Mouse (Mus musculus) Patski (cell line): ENCODE data around the gene Calm5. TPM values are rescaled to one million over a fixed set of nuclear protein-coding genes. Genes with fewer than 3 reads are reported as not detected.

Experiments used
- ATAC-seq: fragments of 100-300 bp; one replicate; pipeline ENCODE4 v1.8.0; 2021
- CTCF ChIA-PET: fragments of 350-600 bp; sonication (Branson Sonifier 250); formaldehyde crosslinking; loops from one replicate; lab custom pipeline; 2022; ENCODE audit warnings: inconsistent platforms; lab: Charles Lee
- POLR2A ChIA-PET: fragments of 350-600 bp; sonication (Branson Sonifier 250); formaldehyde crosslinking; loops from one replicate; lab custom pipeline; 2022; ENCODE audit warnings: antibody characterized with exemption, inconsistent platforms; lab: Charles Lee
- DNase-seq: peaks from one replicate; pipeline ENCODE4 v3.0.0-alpha.2; 2011; ENCODE audit warnings: low read depth, low spot score
- H3K27me3 ChIP-seq: fragments of 371-371 bp; one replicate; pipeline ENCODE4 v1.5.1; 2021
- CTCF ChIP-seq: fragments of 100-300 bp; IDR thresholded peaks from one replicate; pipeline ENCODE4 v1.5.1; 2021
- in situ Hi-C: fragments of 300-500 bp; cut with MboI; formaldehyde crosslinking; loops from 3 replicates; pipeline ENCODE4 v1.11.1; 2018; ENCODE audit warnings: low pct_unique_long_range_greater_than_20kb, mixed read lengths
- polyA plus RNA-seq: library from polyadenylated mRNA; unstranded; gene quantifications from one replicate; pipeline ENCODE4 v1.2.3, GENCODE M21; 2021

The Calm5 gene
- polyA plus RNA-seq, 1 experiment from 2014 or later: not detected

DNA sequence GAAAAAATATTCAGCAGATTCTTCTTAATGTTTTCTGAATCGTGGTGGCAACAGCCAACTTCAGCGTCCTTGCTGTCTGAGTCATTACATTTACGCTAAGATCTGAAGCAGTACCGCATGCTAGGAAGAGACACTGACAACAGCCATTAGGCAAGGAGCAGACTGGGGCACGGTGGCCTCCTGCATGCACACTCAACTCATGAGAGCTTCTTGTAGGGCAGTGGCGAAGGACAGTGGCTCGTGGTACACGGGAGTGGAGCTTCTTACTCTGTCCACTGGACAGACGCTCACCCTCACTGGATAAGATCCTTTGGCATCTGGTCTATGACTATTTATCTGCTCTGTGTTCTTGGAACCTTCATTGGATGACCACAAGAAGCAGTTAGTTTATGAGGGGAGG lies 45.3 kb downstream of the Calm5 start:
- no peak for TF ChIP-seq CTCF
- no peak for ATAC-seq
- in situ Hi-C loops: loop anchor here (5.0 kb wide), 2 partner anchors 103 to 232 kb away; no protein-coding TSS in a partner anchor
- ChIA-PET POLR2A (no interaction called here), CTCF (interaction anchor here (0.8 to 2.5 kb wide), 3 partner anchors 14 to 233 kb away, joined by 3 to 17 read pairs (median 6); no protein-coding TSS in a partner anchor)
- H3K27me3 ChIP-seq: no peaks in the 10 kb centered on the region
- no peak for DNase-seq

Other genes starting within 250 kb of the Calm5 start
- gene Fam208b, start 243.1 kb upstream of the Calm5 start, polyA plus RNA-seq: 26.3 TPM
- 14.2 TPM for gene Asb13, start 220.1 kb upstream of the Calm5 start, polyA plus RNA-seq
- gene Calml3, start 49.9 kb upstream of the Calm5 start, polyA plus RNA-seq: 0.15 TPM
- not detected for gene Calm4, start 16.4 kb upstream of the Calm5 start, polyA plus RNA-seq
- 319 TPM for gene Net1, start 64.0 kb downstream of the Calm5 start, polyA plus RNA-seq
- not detected for gene Tubal3, start 64.1 kb downstream of the Calm5 start, polyA plus RNA-seq
- gene Ucn3, start 91.2 kb downstream of the Calm5 start, polyA plus RNA-seq: not detected
- gene Akr1c14, start 194.8 kb downstream of the Calm5 start, polyA plus RNA-seq: 2.2 TPM